Mouse (Mus musculus): ENCODE results near the gene 2810006K23Rik. TPM values are rescaled to one million over a fixed set of nuclear protein-coding genes. Genes with fewer than 3 reads are reported as not detected.
"Not testable (repeated sequence)": the region's sequence is repeated elsewhere in the genome, so short reads cannot be mapped to it uniquely, and the experiment has no call there.

Gene 2810006K23Rik
- polyA plus RNA-seq, 1 experiment from 2014 or later: 15.3 TPM

- ATAC-seq: no peak
- Histone ChIP-seq H3K4me1 (ENCODE audit: control insufficient read depth, insufficient read depth, low read length) (peaks cover 28% of the 10 kb centered on the region), H3K27me3 (replicated peaks; ENCODE audit: control insufficient read depth, insufficient read depth, low read length) (no peaks in the 10 kb centered on the region), H3K36me3 (ENCODE audit: control insufficient read depth, insufficient read depth, low read length) (no peaks in the 10 kb centered on the region), H3K27ac (ENCODE audit: low read depth, low read length) (peak overlapping the region; percentile 70), H3K4me2 (ENCODE audit: low read length) (no peak overlapping the region), H3K9me3 (replicated peaks; ENCODE audit: control insufficient read depth, low read length) (no peaks in the 10 kb centered on the region), H3K4me3 (ENCODE audit: low read depth, low read length) (no peak overlapping the region), H3K9ac (ENCODE audit: low read length) (no peak overlapping the region)
- DNase-seq (ENCODE audit: low spot score): peak; percentile 28
- 81% methylated on average over 9 of the region's 9 CpGs for WGBS
These were observed 9.2 kb downstream of the 2810006K23Rik start for GRCm38 (mm10) chr5:124337103-124337502.

GRCm38 (mm10) chr5:124337909-124338308, 10.0 kb downstream of the 2810006K23Rik start:
- Histone ChIP-seq H3K4me2 (ENCODE audit: low read length) (no peak overlapping the region), H3K27me3 (replicated peaks; ENCODE audit: control insufficient read depth, insufficient read depth, low read length) (no peaks in the 10 kb centered on the region), H3K36me3 (ENCODE audit: control insufficient read depth, insufficient read depth, low read length) (0 out of 2 replicates have a peak, but pooled peaks cover 2% of the 10 kb centered on the region), H3K9me3 (replicated peaks; ENCODE audit: control insufficient read depth, low read length) (no peaks in the 10 kb centered on the region), H3K9ac (ENCODE audit: low read length) (no peak overlapping the region), H3K4me3 (ENCODE audit: low read depth, low read length) (no peak overlapping the region), H3K27ac (ENCODE audit: low read depth, low read length) (peak overlapping the region; percentile 70), H3K4me1 (ENCODE audit: control insufficient read depth, insufficient read depth, low read length) (peaks cover 28% of the 10 kb centered on the region)
- DNase-seq (ENCODE audit: low spot score): peak; percentile 86
- ATAC-seq: peak; percentile 51; the same call in 1 of the 2 replicates
- 46% methylated on average over 9 of the region's 9 CpGs for WGBS

GRCm38 (mm10) chr5:124338791-124339190, 10.9 kb downstream of the 2810006K23Rik start:
- 86% methylated on average over 8 of the region's 8 CpGs for WGBS
- H3K27ac ChIP-seq (ENCODE audit: low read depth, low read length): peak overlapping the region; percentile 70
- peaks cover 28% of the 10 kb centered on the region for H3K4me1 ChIP-seq (ENCODE audit: control insufficient read depth, insufficient read depth, low read length)
- peaks cover 7% of the 10 kb centered on the region; the same call in 1 of the 2 replicates for H3K36me3 ChIP-seq (ENCODE audit: control insufficient read depth, insufficient read depth, low read length)
- ATAC-seq: no peak
- H3K9ac ChIP-seq (ENCODE audit: low read length): no peak overlapping the region
- DNase-seq (ENCODE audit: low spot score): no peak
- no peak overlapping the region for H3K4me2 ChIP-seq (ENCODE audit: low read length)
- no peak overlapping the region for H3K4me3 ChIP-seq (ENCODE audit: low read depth, low read length)
- H3K9me3 ChIP-seq (replicated peaks; ENCODE audit: control insufficient read depth, low read length): no peaks in the 10 kb centered on the region
- H3K27me3 ChIP-seq (replicated peaks; ENCODE audit: control insufficient read depth, insufficient read depth, low read length): no peaks in the 10 kb centered on the region

- Histone ChIP-seq H3K4me1 (ENCODE audit: control insufficient read depth, insufficient read depth, low read length) (peaks cover 21% of the 10 kb centered on the region), H3K36me3 (ENCODE audit: control insufficient read depth, insufficient read depth, low read length) (peaks cover 32% of the 10 kb centered on the region)
- H3K9me3 ChIP-seq (replicated peaks; ENCODE audit: control insufficient read depth, low read length); H3K4me2 ChIP-seq (ENCODE audit: low read length); H3K27ac ChIP-seq (ENCODE audit: low read depth, low read length); ATAC-seq; H3K9ac ChIP-seq (ENCODE audit: low read length); H3K4me3 ChIP-seq (ENCODE audit: low read depth, low read length); H3K27me3 ChIP-seq (replicated peaks; ENCODE audit: control insufficient read depth, insufficient read depth, low read length); DNase-seq (ENCODE audit: low spot score): not testable (repeated sequence)
- WGBS: 71% methylated on average over 6 of the region's 6 CpGs
These were observed 14.0 kb downstream of the 2810006K23Rik start for GRCm38 (mm10) chr5:124341753-124342339.

- H3K36me3 ChIP-seq (ENCODE audit: control insufficient read depth, insufficient read depth, low read length): peaks cover 40% of the 10 kb centered on the region
- no peak overlapping the region for H3K27ac ChIP-seq (ENCODE audit: low read depth, low read length)
- no peaks in the 10 kb centered on the region for H3K9me3 ChIP-seq (replicated peaks; ENCODE audit: control insufficient read depth, low read length)
- H3K4me2 ChIP-seq (ENCODE audit: low read length): no peak overlapping the region
- ATAC-seq: no peak
- H3K4me3 ChIP-seq (ENCODE audit: low read depth, low read length): no peak overlapping the region
- no peak for DNase-seq (ENCODE audit: low spot score)
- no peaks in the 10 kb centered on the region for H3K27me3 ChIP-seq (replicated peaks; ENCODE audit: control insufficient read depth, insufficient read depth, low read length)
- peaks cover 15% of the 10 kb centered on the region for H3K4me1 ChIP-seq (ENCODE audit: control insufficient read depth, insufficient read depth, low read length)
- H3K9ac ChIP-seq (ENCODE audit: low read length): no peak overlapping the region
- 78% methylated on average over 8 of the region's 8 CpGs for WGBS
These were observed 15.0 kb downstream of the 2810006K23Rik start for GRCm38 (mm10) chr5:124342897-124343296.

GRCm38 (mm10) chr5:124349196-124349595, 21.3 kb downstream of the 2810006K23Rik start:
- Histone ChIP-seq H3K9ac (ENCODE audit: low read length) (no peak overlapping the region; the same call in 1 of the 2 replicates), H3K4me1 (ENCODE audit: control insufficient read depth, insufficient read depth, low read length) (peaks cover 18% of the 10 kb centered on the region), H3K27me3 (replicated peaks; ENCODE audit: control insufficient read depth, insufficient read depth, low read length) (no peaks in the 10 kb centered on the region), H3K27ac (ENCODE audit: low read depth, low read length) (peak overlapping the region; percentile 99), H3K4me3 (ENCODE audit: low read depth, low read length) (no peak overlapping the region), H3K36me3 (ENCODE audit: control insufficient read depth, insufficient read depth, low read length) (peaks cover 54% of the 10 kb centered on the region), H3K4me2 (ENCODE audit: low read length) (peak overlapping the region; percentile 90; the same call in 1 of the 2 replicates), H3K9me3 (replicated peaks; ENCODE audit: control insufficient read depth, low read length) (no peaks in the 10 kb centered on the region)
- DNase-seq (ENCODE audit: low spot score) (no peak), ATAC-seq (no peak)
- WGBS: 87% methylated on average over 17 of the region's 17 CpGs

GRCm38 (mm10) chr5:124350350-124350749, 22.5 kb downstream of the 2810006K23Rik start:
- Histone ChIP-seq H3K4me2 (ENCODE audit: low read length) (peak overlapping the region; percentile 90), H3K4me3 (ENCODE audit: low read depth, low read length) (peak overlapping the region; percentile 92), H3K9ac (ENCODE audit: low read length) (peak overlapping the region; percentile 100), H3K9me3 (replicated peaks; ENCODE audit: control insufficient read depth, low read length) (no peaks in the 10 kb centered on the region), H3K27me3 (replicated peaks; ENCODE audit: control insufficient read depth, insufficient read depth, low read length) (no peaks in the 10 kb centered on the region), H3K4me1 (ENCODE audit: control insufficient read depth, insufficient read depth, low read length) (peaks cover 18% of the 10 kb centered on the region), H3K27ac (ENCODE audit: low read depth, low read length) (peak overlapping the region; percentile 99), H3K36me3 (ENCODE audit: control insufficient read depth, insufficient read depth, low read length) (peaks cover 43% of the 10 kb centered on the region)
- WGBS: 68% methylated on average over 2 of the region's 2 CpGs
- ATAC-seq (no peak), DNase-seq (ENCODE audit: low spot score) (peak; percentile 30)

- no peaks in the 10 kb centered on the region for H3K9me3 ChIP-seq (replicated peaks; ENCODE audit: control insufficient read depth, low read length)
- H3K27ac ChIP-seq (ENCODE audit: low read depth, low read length): peak overlapping the region; percentile 99
- peak overlapping the region; percentile 92 for H3K4me3 ChIP-seq (ENCODE audit: low read depth, low read length)
- WGBS: 3% methylated on average over 7 of the region's 7 CpGs
- DNase-seq (ENCODE audit: low spot score) (peak; percentile 86), ATAC-seq (peak; percentile 56)
- H3K27me3 ChIP-seq (replicated peaks; ENCODE audit: control insufficient read depth, insufficient read depth, low read length): no peaks in the 10 kb centered on the region
- peak overlapping the region; percentile 100 for H3K9ac ChIP-seq (ENCODE audit: low read length)
- H3K4me1 ChIP-seq (ENCODE audit: control insufficient read depth, insufficient read depth, low read length): peaks cover 18% of the 10 kb centered on the region
- peak overlapping the region; percentile 90 for H3K4me2 ChIP-seq (ENCODE audit: low read length)
- peaks cover 40% of the 10 kb centered on the region for H3K36me3 ChIP-seq (ENCODE audit: control insufficient read depth, insufficient read depth, low read length)
These were observed 23.2 kb downstream of the 2810006K23Rik start for GRCm38 (mm10) chr5:124351111-124351560.

GRCm38 (mm10) chr5:124351604-124352003, 23.7 kb downstream of the 2810006K23Rik start:
- Histone ChIP-seq H3K9me3 (replicated peaks; ENCODE audit: control insufficient read depth, low read length) (no peaks in the 10 kb centered on the region), H3K4me1 (ENCODE audit: control insufficient read depth, insufficient read depth, low read length) (peaks cover 18% of the 10 kb centered on the region), H3K27ac (ENCODE audit: low read depth, low read length) (peak overlapping the region; percentile 99), H3K9ac (ENCODE audit: low read length) (peak overlapping the region; percentile 100), H3K4me3 (ENCODE audit: low read depth, low read length) (peak overlapping the region; percentile 92), H3K4me2 (ENCODE audit: low read length) (peak overlapping the region; percentile 90), H3K27me3 (replicated peaks; ENCODE audit: control insufficient read depth, insufficient read depth, low read length) (no peaks in the 10 kb centered on the region), H3K36me3 (ENCODE audit: control insufficient read depth, insufficient read depth, low read length) (peaks cover 35% of the 10 kb centered on the region)
- DNase-seq (ENCODE audit: low spot score) (no peak), ATAC-seq (no peak)
- 23% methylated on average over 3 of the region's 3 CpGs for WGBS

Measured in forebrain, embryonic 14.5 days (tissue).